Mouse (Mus musculus): Measurements from ENCODE around the gene Pate1.

The Pate1 gene

GRCm38 (mm10) chr9:35687013-35687412 lies at the start of gene Pate1:
Gene Pate1, minus strand, starts transcription at chr9:35687390.
- no peak for DNase-seq (ENCODE audit: low spot score)

GRCm38 (mm10) chr9:35707265-35707664 lies 20.1 kb upstream of the Pate1 start:
- no peak for DNase-seq (ENCODE audit: low spot score)

GRCm38 (mm10) chr9:35691924-35692323 lies 4.7 kb upstream of the Pate1 start:
- no peak for DNase-seq (ENCODE audit: low spot score)

DNA sequence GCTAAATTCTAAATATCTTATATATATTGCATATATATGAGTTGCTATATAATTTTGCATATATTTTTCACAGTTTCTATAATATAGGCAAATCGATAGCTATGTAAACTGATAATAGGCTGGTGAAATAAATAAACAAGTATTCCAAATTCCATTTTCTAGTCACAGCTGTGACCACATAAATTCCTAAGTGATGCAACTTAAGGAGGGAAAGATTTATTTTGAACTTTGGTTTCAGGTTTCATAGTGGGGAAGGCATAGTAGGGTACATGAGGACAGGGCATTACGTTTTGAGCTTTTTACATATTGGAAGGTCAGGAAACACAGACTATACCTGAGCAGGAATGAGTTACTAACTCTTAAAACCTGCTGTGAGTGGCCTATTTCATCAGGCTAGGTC lies 13.6 kb downstream of the Pate1 start:
- no peak for DNase-seq (ENCODE audit: low spot score)

DNA sequence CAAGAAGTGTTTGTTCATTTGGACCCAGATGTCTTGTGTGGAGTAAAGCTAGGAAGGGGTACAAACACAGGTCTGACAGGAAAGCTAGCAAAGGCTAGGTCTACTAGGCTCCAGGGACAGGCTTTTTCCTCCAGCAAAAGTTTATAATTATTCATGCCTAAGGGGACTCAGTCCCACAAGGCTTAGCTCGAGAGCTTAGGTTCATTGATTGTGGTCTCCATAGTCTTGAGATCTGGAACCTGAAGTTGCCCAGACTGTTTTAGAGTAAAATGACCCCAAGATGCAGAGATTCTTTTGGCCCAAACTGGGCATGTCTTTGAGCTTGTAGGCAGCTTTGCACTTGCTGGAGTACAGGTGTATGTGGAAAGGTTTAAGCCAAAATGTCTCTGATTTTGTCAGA lies 39.1 kb downstream of the Pate1 start, which contains the start of gene Pate3:
Pate3 (minus strand) TSS at position 101 of the 400 bp plus-strand sequence.
- no peak for DNase-seq (ENCODE audit: low spot score)
